Mouse (Mus musculus) forelimb bud, embryonic 11.5 days (tissue): ENCODE measurements at regions not wholly inside any gene's neighbourhood (a gene's known extent, or its start where the extent isn't known, plus 50 kb on each side); places are given as distances from the start of the nearest gene placed in this dataset.
A peak's percentile ranks its signal among the peaks of the same experiment; 100 is the strongest.

Experiments
- DNase-seq: peaks from one replicate; pipeline ENCODE4 v3.0.0-alpha.2; 2012; ENCODE audit warnings: low read depth, low spot score

DNA sequence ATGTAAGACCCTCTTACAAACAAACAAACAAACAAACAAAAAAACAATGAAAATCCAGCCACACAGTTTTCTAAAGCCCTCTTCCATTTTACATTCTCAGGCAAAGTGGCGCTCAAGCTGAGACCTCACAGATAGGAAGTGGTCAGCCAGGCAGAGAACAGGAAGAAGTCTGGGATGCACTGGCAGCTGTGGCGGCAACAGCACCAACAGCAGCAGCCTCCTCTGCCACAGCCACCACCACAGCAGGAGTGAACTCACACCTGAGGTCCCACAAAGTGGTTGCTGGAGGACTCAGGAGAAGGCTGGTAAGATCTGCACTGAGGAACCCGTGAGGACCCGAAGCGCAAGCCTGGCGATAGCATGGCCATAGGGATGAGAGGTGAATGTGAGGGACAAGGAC, 156.3 kb downstream of the Grm4 start:
- no peak for DNase-seq

DNA sequence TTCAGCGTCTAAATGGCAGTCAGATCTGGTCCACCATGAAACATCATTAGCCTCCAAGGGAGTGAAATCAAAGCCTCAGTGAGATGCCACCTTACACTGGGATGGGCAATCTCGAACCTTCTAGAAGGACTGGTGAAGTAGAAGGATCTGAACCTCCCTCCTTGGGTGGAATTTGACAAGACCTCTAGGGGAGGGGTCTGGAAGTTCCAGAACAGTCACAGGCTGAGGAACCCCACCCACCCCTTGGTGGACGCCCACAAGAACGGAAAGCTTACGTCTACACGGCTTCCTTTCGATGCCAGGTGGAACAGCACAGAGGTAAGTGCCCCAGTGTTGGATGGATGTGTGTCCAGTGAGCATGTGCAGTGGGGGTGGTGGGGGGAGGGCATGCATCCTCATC, 156.9 kb downstream of the Grm4 start:
- DNase-seq, result no peak

DNA sequence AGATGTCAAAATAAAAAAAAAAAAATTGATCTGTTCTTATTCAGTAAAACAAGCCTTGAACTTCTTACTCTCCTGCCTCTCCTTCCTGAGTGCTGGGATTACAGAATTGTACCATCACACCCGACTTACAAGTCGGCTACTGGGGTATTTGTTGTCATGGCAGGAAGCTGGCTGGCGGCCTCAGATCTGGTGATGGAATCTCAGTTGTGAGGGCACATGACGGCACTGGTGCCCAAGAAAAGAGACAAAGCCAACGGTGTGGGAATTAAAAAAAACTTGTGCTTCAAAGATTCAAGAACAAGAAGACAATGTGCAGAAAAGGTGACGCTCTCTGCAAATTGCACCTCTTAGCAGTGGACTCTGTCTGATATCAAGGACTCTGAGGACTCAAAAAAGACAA, 157.3 kb downstream of the Grm4 start:
- no peak for DNase-seq

DNA sequence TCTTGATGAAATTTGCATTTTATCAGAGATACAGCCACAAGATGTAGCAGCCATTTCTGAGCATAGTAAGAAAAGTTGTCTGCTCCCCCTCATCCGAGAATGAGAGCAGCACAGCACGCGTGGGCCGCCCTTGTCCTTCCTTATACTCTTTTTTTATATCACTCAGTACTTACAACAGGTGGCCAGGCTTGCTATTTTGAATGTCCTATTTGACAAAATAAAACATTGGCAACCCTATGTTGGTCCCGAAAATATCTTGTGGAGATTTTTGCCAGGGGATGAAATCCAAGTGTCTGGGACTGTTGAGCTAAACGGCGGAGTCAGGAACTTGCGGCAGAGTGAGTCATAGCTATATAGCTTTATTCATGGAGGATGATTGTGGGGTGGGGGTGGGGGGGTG, 158.0 kb upstream of the Lemd2 start:
- no peak for DNase-seq

DNA sequence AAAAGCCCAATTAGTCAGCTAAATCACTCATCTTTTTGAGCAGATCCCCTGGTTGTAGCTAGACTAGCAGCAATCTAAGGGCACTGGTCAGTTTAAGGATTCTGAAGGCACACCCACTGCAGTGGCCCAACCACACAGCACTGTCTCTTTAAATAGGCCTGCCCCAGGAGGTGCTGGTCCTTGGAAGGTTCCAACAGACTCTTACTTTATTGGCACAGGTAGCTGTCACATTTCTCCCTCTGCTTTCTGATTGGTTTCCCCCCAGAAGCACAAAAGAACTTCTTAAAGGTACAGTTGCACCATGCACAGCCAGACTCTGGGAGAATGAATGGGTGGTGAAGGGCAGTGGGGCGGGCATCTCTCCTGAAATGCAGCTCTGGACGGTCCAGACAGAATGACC, 157.1 kb upstream of the Lemd2 start:
- peak; percentile 73 for DNase-seq

DNA sequence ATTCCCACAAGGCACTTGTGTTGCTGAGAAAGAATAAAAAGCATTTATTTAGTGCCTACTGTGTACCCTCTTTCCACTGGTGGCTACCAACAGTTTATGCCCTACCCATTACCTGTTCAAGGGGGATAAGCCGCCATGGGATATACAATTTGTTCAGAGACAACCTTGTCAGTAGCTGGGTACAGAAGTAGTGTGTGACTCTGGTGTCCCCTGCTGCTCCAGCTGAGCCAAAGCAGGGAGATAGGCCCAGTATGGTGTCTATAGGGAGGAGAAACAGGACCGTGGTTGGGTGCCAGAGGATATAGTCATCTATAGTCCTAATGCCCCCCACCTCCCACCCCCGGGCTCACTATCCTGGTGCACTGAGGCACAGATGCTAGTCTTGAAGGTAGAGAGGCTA, 152.6 kb upstream of the Lemd2 start:
- no peak for DNase-seq

DNA sequence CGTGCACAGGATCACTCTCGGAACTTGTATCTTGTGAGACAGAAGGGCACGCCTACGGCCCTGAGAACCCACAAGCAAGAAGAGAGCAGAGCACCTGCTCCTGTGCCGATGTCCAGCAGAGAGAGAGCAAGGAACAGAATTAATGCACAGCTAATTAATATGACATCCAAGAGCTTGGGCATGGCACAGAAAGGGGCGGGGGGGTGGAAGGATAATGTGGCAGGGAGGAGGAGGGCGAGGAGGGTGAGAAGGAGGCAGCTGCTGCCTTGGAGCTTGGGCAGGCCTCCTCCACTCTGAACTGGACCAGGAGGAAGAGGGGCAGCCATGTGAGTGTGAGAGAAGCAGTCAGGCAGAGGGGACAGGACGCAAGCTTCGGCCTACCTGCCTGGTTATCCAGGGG, 151.4 kb upstream of the Lemd2 start:
- DNase-seq, result no peak

DNA sequence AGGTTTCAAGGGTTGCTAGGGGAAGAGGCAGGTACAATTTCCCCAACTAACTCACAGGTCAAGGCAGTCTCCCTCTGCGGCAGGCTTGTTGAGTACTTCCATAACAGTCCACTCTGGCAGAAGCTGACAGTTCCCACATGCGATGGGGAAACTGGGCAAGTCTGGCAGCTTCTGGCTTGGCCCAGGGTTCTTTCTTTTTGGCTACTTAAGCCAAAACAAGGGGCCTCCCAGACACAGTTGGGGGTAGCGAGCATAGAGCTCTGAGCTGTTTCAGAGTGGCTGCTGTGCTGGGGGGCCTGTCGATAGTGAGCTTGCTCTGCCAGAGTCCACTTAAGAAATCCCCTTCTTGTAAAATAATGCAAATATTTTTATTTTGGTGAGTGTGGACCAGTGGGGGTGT, 150.8 kb upstream of the Lemd2 start:
- no peak for DNase-seq

DNA sequence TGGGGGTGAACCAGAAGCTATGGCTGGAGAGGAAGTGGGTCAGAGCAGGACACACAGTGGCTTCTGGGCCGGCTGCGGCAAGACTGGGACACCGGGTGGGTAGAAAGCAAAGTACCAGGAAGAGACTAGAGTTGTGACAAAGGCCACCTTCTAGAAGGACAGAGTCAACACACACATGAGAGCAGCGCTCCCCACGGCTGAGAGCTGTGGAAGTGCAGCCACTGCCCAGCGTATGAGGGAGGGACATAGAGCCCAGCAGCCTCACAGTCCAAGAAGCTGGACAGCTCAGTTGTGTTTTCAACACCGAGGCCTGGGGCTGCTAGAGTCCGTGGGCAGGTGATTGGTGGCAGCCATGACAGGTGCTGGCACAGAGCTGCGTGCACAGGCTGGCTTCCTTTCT, 145.6 kb upstream of the Lemd2 start:
- DNase-seq, result no peak

DNA sequence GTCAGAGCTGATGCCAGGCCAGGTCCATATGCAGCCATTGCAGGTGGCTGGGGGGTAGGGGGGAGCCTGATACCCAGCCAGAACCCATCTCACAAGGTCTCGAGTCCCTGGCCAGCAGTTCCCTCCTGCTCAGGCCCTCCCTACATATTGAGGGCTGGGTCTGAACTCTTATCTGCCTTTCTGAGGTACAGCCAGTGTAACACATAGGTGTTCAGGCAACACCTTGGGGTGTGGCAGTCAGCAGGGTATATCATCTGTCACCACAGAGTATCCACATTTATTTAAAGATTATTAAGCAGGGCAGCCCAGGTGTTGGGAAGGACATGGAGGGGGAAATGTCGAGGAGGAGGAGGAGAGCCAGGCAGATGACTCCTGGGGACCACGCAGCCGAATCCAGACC, 145.2 kb upstream of the Lemd2 start:
- DNase-seq, result no peak

DNA sequence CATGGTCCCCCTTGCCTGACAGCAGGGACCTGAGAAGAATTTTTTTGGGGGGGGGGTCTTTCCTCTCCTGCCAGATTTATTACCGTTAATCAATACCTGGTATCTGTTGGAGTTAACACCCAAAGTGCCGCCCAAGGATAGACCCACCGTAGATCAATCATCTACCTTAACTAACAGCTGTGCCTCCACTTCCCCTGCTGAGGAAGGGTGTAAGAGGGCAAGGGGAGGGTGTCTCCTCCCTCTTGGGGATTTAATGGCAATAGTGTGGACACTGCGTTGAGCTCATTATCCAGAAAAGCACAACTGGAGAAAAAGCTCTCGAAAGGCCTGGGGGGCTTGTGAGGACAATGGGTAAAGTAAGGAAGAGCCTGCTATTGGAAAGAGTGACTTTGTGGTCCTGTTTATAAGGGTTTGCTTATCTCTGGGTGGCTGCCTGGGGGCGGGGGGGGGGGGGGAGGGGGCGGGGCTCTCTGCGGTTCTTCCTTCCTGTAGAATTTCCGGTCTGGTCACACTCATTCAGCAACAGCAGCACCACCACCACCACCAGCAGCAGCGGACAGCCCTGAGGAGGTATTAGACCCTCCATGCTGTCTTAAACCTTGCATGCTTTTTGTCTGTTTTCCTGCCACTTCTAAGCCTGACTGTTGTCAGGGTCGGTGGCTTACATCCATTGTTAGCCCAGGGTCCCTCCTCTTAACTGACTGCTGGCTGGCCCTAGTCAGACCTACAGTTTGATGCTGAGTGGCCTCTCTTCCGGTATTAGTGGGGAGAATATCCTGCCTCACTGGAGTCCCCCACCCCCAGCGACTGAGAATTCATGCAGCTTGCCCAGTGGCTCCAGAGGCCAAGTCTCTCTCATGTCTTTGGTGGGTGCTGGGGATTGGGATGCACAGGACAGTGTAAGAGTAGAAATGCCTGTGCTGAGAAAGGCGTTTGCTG, 138.0 kb upstream of the Lemd2 start:
- no peak for DNase-seq

DNA sequence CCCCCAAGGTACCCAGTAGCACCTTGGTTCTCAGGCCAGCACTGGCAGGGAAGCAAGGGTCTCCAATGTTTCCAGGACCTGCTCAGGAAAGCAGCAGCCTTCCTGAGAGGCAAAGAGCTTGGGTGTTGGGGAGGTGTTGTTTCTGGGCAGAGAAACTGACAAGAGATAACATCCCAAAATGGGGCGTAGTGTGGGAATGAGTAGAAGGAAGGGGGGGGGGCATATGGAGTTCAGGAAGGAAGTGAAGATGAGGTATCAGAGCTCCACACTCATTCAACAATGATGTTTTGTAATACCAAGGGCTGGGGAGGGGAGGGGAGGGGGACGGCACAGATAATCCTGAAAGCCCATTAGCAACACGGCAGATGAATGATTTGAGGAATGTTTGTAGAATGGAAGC, 135.6 kb upstream of the Lemd2 start:
- DNase-seq, result no peak

DNA sequence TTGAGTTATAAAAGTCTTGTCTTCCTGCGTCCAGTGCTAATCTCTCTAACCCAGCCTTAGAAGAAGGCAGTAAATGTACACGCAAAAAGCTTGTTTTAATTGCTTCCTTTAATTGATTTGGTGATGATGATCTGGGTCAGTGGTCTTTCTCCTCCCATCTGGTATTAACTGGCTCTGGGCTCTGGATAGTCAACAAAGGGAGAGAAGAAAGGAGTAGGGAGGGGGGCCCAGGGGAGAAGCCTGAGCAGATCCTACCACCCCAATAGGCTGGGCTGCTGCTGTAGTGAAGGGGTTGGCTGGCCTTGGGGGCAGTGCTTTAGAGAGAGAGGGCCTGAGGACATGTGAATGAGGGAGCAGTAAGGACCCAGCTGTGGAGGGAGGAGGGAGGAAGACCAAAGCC, 135.0 kb upstream of the Lemd2 start:
- no peak for DNase-seq

DNA sequence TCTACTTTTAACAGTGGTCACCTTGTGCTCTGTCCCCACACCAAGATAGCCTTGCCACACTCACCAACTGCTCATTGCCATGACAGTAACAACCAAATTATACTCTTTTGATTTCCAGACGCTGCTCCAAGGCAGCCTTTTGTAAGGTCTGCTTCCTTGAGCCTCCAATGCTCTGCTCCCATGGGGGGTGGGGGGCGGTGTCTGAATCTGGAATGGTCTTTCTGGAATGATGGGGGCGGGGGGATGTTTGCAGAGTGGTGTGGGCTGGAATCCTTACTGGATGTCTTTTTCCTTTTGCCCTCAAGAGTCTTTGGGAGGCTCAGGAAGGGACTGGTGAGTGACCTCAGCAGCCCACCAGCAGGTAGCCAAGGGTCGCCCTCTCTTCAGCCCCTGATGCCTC, 131.4 kb upstream of the Lemd2 start:
- no peak for DNase-seq

DNA sequence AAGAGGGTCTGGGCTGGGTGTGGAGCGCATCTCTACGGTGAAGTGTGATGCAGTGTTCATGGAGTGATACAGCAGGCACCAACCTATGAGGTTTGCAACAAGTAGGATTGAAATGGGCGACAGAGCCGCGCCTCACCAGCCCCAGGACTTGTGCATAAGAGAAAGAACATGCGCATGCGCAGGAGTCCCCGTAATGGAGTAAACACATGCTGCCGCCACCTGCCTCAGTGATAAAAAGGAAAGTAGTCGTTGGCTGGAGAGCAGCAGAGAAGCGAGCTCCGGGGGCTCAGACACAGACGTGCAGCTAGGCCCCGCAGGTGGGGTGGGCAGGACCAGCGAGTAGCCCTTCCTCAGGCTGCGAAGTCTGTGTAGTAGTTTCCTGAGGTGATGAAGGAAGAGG, 129.3 kb upstream of the Lemd2 start:
- DNase-seq, result no peak

DNA sequence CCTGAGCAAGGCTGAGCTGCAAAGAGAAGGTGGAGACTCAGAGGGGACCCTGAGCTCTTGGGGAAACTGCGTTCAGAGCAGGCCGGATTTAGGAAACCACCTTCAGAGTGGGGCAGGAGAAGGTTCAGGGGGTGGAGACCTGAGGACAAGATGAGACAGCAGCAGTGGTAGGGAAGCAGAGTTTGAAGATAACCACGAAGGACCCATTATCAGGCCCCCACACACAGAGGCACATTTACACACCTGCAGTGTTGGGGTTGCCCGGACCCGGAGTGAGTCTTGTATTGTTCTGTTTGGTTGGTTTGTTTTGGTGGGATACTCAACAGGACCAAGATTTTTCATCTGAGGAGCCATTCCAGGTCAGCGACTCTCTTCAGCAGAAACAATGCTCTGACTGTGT, 128.9 kb upstream of the Lemd2 start:
- DNase-seq, result no peak

DNA sequence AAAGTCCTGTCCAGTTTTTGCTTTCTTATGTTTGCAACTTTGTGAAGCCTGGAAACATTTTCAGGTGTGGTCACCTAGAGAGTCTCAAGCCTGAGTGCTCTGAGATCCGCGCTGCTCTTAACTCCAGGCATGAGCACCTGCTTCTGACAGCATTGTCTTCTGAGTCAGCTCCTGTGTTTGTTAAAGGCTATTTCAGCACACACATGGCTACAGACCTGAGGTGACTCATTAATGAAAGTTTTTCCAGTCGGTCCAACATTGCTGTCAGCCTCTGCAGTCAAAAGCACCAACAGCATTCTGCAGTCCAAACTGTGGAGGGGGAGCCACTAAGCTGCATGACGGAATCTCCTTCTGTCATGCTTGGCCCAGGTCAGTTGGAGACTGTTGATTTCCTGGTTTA, 127.8 kb upstream of the Lemd2 start:
- DNase-seq, result no peak

DNA sequence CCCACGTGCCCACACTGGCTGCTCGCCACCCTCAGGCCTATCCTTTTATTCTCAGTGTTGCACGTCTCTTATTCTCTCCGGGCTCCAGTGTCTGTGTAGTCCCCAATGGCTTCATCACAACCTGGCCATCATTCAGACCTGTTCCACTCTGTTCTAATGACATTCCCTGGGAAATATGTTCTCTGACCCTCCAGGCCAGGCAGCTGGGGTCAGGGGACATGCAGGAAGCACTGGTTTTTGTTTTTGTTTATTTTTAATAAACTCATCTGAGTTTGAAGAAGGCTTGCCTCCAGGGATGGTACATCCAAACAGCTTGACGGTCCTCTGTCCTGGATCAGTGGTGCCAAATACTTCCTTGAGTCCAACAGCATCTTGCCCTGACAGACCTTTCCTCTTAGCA, 127.4 kb upstream of the Lemd2 start:
- DNase-seq, result no peak

DNA sequence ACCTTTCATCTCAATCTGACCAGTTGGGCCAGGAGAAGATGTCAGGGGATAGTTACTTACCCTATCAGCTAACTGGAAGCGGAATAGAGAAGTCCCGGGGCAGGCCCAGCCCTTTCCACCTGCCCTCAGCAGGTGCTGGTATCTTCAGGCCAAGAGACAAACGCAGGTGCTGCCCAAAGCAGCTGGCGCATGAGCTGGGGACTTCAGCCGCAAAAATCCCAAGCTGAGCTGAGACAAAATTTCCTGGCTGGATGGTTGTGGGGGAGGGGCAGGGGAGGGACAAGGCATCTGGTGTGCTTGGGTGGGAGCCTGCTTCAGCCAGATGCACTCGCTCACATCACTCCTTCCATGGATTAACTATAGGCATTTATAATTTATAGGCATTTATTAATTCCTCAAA, 125.5 kb upstream of the Lemd2 start:
- peak; percentile 47 for DNase-seq

DNA sequence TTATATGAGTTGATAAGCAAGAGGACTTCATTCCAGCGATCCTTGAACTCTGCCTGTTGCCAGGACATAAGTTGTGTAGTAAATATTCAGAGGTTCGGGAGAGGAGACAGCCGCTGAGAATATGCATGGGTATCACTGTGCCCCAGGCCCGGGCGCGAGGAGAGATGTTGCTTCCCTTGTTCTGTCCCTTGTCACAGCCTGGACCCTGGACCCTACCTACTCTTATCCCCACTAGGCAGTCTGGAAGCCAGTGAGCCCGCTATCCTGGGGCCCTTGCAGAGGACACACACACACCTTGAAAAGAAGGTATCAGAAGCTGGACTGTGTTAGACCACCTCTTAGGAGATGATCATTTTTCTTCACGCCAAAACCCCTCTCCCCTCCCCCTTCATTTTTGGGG, 124.9 kb upstream of the Lemd2 start:
- no peak for DNase-seq

DNA sequence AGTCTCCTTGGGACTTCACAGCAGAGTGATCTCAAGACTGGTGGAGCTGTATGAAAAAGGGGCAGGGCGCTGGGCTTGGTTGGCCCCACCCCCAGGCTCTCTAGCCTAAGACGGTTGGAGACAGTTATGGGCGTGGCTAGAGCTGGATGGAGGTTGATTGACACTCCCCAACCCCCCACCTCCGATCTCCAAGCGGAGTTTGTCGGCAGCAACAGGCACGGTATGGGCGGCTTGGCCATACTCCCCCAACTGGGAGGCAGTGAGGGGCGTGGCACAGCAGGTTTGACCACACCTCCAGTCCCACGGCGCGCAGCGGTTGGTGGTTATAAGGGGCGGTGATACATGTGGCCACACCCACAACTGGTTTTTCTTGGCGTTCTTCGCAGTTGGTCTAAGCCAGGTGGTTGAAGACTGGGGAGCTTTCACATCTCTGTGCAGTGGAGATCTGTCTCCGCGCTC, 120.8 kb upstream of the Lemd2 start:
- peak; percentile 82 for DNase-seq

DNA sequence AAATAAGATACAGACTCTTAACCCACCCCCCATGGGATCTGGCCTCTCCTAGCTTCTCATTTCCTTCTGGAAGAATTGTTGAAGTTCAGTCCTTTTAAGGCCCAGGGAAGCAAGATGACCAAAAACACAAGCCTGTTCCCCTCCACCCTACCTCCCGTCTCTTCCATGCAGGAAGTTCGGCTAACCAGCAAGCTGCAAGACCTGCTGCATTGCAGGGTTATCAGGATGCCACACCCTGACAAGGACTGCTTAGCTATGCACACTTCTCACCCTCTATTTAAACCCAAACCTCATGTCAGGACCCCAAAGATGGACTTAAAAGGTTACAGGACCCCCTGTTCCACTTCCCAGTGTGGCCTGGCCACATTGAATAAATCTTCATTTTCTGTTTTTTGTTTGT, 119.2 kb upstream of the Lemd2 start:
- no peak for DNase-seq

DNA sequence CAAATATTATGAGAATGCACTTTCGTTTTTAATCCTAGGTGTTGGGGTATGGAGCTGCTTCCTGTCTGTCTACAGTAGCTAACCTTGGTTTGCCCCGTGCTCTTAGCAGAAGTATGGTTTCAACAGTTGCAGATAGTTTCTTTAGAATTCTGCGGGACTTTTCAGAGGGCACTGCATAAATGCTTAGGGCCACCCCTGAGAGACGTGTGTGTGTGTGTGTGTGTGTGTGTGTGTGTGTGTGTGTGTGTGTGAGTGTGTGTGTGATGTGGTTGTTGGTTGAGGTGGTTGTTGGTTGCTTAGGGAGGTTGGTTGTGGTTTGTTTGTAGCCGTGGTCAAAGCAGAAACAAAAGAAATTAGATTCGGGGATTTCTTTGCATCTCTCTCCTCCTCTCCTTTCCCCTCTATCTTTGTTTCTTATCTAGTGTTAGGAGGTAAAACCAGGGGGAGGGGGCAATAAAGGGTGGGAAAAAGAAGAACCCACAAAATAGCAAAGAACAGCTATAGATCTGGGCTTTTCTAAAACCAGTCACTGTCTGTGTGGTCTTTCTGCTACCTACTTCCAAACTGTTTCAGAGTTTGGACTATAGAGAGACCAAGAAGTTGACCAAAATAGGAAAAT, 118.7 kb upstream of the Lemd2 start:
- DNase-seq, result no peak
